Mouse (Mus musculus) midbrain, embryonic 11.5 days (tissue): ENCODE measurements around the gene Nfam1. TPM values are rescaled to one million over a fixed set of nuclear protein-coding genes. Genes with fewer than 3 reads are reported as not detected.

ENCODE experiments used
- ATAC-seq: fragments of 200-750 bp; cut with Nextera tagmentation; 2 replicates; pipeline ENCODE4 v1.8.0; 2017; ENCODE audit warnings: moderate TSS enrichment, moderate library complexity; ENCODE audit not compliant: low FRiP score
- DNase-seq: peaks from one replicate; pipeline ENCODE4 v3.0.0; 2015; ENCODE audit warnings: low spot score; ENCODE audit errors: missing footprints
- H3K27ac ChIP-seq: fragments of 300-500 bp; sonication (generic); 2 replicates; pipeline ENCODE4 v1.5.1; 2014; ENCODE audit warnings: low read depth, low read length
- H3K27me3 ChIP-seq: fragments of 300-500 bp; sonication (generic); 2 replicates; pipeline ENCODE4 v1.6.1; 2014; ENCODE audit warnings: mild to moderate bottlenecking, low read length, moderate library complexity, mixed read lengths; ENCODE audit not compliant: control insufficient read depth, insufficient read depth
- H3K36me3 ChIP-seq: fragments of 300-500 bp; sonication (generic); 2 replicates; pipeline ENCODE4 v1.6.1; 2014; ENCODE audit warnings: mild to moderate bottlenecking, low read length, moderate library complexity, mixed read lengths; ENCODE audit not compliant: control insufficient read depth, insufficient read depth
- H3K4me1 ChIP-seq: fragments of 300-500 bp; sonication (generic); 2 replicates; pipeline ENCODE4 v1.6.1; 2014; ENCODE audit warnings: low read length; ENCODE audit not compliant: control insufficient read depth, insufficient read depth
- H3K4me2 ChIP-seq: fragments of 300-500 bp; sonication (generic); 2 replicates; pipeline ENCODE4 v1.6.1; 2014; ENCODE audit warnings: mild to moderate bottlenecking, moderate library complexity
- H3K4me3 ChIP-seq: fragments of 300-500 bp; sonication (generic); 2 replicates; pipeline ENCODE4 v1.5.1; 2014; ENCODE audit warnings: low read depth, low read length
- H3K9ac ChIP-seq: fragments of 300-500 bp; sonication (generic); 2 replicates; pipeline ENCODE4 v1.6.1; 2014; ENCODE audit warnings: low read length
- H3K9me3 ChIP-seq: fragments of 300-500 bp; sonication (generic); 2 replicates; pipeline ENCODE4 v1.6.1; 2016; ENCODE audit warnings: low read length; ENCODE audit not compliant: control insufficient read depth
- WGBS: fragments of 180-500 bp; shearing (Covaris S2); extraction: QIAGEN DNeasy Blood & Tissue Kit; methylation state at CpG from one replicate; pipeline ENCODE4 v1.1.7; 2014; 5-methylcytosine and 5-hydroxymethylcytosine counted together
- polyA plus RNA-seq: library from polyadenylated mRNA; unstranded; fragments of >200 nt; fragmentation: Nextera tagmentation; extraction: Ambion mirVana; gene quantifications from 2 replicates; pipeline ENCODE4 v1.2.1, GENCODE M21; 2014

Gene Nfam1
- polyA plus RNA-seq, 1 experiment from 2014 or later = 4.0 TPM

DNA sequence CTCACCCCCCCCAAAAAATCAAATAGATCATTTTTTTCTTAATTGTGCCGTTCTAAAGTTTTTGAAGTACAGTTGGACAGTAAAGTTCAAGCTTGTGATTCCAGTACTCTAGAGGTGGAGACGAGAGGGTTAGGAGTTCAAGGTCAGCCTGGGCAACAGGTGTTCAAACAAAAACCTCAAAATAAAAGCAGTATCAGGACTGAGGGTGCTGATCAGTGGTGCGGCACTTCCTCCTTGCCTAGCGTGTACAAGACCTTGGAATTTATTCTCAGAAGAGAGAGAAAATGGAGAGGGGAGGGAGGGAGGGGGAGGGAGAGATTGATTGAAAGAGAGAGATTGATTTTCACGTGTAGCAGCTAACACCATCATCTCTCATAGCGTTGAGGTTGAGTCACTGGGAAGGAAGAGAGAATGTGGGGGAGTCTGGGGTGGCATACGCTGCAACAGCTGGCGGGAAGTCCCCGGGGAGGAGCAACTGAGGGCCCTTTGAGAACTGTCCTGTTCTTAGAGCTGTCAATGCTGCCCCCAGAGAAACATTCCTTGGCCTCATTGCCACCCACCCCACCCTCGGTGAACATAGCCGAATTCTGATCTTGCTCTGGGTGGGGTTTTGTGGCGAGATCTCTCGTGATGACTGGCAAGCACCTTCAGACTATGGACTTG lies 24.2 kb downstream of the Nfam1 start:
- Histone ChIP-seq H3K4me3 (no peak overlapping the region), H3K36me3 (no peaks in the 10 kb centered on the region), H3K27ac (no peak overlapping the region), H3K9me3 (no peaks in the 10 kb centered on the region), H3K4me2 (no peak overlapping the region), H3K4me1 (peaks cover 23% of the 10 kb centered on the region), H3K27me3 (peaks cover 2% of the 10 kb centered on the region), H3K9ac (no peak overlapping the region)
- WGBS = 83% methylated on average over 13 of the region's 13 CpGs
- no peak for ATAC-seq
- no peak for DNase-seq

DNA sequence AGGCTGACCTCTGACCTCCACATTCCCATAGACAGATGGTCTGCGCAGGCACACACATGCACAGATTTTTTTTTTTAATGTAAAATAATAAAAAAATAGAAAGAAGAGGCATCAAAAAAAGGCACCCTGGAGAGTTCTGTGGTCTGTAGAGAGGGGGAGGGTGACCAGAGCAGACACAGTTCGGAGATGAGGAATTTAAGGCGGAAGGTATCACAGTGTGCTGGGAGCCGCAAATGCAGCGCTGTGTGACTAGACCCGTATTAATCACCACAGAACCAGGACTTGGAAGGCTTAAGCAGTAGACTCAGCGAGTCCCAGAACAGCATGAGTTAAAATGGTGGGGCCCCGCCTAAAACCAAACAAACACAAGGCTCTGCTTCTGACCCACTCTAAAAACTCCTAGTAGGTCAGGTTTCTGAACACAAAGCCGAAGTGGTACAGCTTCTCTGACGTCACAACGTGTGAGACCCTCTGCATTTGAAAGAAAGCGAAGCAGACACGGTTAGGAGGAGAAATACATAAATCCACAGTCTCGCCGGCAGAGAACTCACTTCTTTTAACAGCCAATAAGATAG lies 25.7 kb downstream of the Nfam1 start:
- peaks cover 34% of the 10 kb centered on the region for H3K4me1 ChIP-seq
- WGBS = 52% methylated on average over 15 of the region's 15 CpGs
- peaks cover 2% of the 10 kb centered on the region for H3K27me3 ChIP-seq

DNA sequence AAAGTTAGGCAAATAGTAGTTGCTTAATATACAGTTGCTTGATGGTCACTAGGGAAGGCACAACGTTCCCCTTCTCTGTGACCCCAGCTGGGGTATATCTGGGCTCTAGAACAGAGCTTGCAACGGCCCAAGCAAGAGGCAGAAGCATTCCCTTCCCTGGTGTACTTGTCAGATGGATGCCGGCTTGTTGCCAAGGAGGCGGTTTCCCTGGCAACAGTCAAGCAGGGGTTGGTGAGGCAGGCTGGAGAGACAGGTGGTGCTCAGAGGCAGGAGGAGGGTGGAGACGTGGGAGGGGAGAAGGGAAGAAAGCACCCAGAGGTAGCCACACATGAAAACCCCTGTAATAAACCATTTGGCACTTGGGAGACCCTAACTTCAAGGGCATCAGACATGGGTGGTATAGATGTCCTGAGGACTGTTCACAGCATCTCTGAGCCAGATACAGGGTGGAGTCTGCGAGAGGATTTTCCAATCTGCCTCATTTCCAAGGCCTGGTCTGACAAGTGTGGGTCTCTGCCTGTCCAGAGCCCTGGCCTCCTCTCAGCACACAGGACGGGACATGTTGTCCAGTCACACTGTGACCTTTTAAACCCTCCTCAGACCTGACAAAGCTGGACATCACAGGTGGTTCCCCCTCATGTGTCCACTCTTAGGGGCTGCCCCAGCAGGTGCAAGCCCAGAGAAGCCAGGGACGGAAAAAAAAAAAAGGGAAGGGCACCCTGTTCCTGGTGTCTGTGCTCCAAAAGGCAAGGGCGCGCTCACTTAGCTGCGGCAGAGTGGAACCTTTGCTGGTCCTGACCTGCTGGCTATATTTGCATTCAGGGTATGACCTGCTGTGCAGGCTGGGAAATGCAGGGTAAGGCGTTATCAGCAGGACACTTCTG lies 30.2 kb downstream of the Nfam1 start:
- Histone ChIP-seq H3K4me3 (no peak overlapping the region), H3K36me3 (no peaks in the 10 kb centered on the region), H3K4me2 (no peak overlapping the region), H3K27ac (no peak overlapping the region; the same call in 1 of the 2 replicates), H3K9ac (no peak overlapping the region), H3K4me1 (peaks cover 20% of the 10 kb centered on the region), H3K27me3 (no peaks in the 10 kb centered on the region; the same call in 1 of the 2 replicates), H3K9me3 (no peaks in the 10 kb centered on the region)
- WGBS = 30% methylated on average over 12 of the region's 12 CpGs
- peak; percentile 89 for ATAC-seq
- peak; percentile 95 for DNase-seq

More for the DNA sequence above, 25.7 kb downstream of the Nfam1 start:
- ATAC-seq = no peak
- H3K27ac ChIP-seq = no peak overlapping the region
- H3K9me3 ChIP-seq = no peaks in the 10 kb centered on the region
- no peak for DNase-seq
- no peak overlapping the region for H3K4me2 ChIP-seq
- no peaks in the 10 kb centered on the region for H3K36me3 ChIP-seq
- no peak overlapping the region for H3K4me3 ChIP-seq
- H3K9ac ChIP-seq = no peak overlapping the region

DNA sequence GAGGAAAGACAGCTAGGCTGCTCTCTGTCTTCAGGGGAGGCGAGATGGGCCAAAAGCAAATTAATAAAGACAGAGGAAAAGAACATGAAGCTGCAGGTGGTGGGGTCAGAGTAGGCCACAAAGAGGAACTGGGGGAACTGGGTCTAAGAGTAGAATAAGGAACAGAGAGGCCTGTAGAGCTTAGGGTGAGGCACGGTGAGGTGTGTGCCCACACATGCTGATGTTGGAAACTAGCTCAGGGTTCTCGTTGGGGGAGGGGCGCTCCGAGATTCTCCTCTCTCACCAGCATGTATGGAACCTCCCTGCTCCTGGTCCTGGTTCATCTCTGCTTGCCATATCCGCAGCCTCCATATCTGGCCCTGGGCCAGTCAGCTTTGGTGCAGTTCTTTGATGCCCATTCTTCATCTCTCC lies 34.3 kb downstream of the Nfam1 start:
- H3K9me3 ChIP-seq = no peaks in the 10 kb centered on the region
- peaks cover 22% of the 10 kb centered on the region for H3K4me1 ChIP-seq
- no peaks in the 10 kb centered on the region for H3K36me3 ChIP-seq
- ATAC-seq (no peak), DNase-seq (no peak)
- no peak overlapping the region for H3K27ac ChIP-seq
- no peak overlapping the region for H3K9ac ChIP-seq
- no peaks in the 10 kb centered on the region; the same call in 1 of the 2 replicates for H3K27me3 ChIP-seq
- WGBS = 89% methylated on average over 6 of the region's 6 CpGs
- no peak overlapping the region for H3K4me3 ChIP-seq
- H3K4me2 ChIP-seq = no peak overlapping the region

DNA sequence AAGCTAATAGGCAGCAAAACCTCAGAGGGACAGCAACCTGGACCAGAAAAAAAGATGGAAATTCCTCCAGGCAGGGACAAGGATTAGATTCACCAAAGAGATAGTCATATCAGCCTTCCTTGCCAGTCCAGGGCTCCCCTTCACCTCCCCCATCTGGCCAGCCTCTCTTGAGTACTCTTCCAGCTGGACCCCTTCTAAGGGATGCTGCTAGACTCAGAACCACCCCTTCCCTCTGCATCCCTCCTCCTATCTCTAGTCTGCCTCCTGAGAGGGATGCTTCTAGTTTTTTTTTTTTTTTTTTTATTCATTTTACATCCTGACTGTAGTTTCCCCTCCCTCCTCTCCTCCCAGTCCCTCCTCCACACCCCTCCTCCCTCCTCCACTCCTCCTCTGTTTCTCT lies 36.7 kb downstream of the Nfam1 start:
- peaks cover 5% of the 10 kb centered on the region; the same call in 1 of the 2 replicates for H3K4me1 ChIP-seq
- no peak overlapping the region for H3K4me3 ChIP-seq
- H3K27me3 ChIP-seq = no peaks in the 10 kb centered on the region; the same call in 1 of the 2 replicates
- no peak overlapping the region for H3K9ac ChIP-seq
- ATAC-seq (no peak), DNase-seq (no peak)
- H3K9me3 ChIP-seq = no peaks in the 10 kb centered on the region
- no peak overlapping the region for H3K4me2 ChIP-seq
- H3K27ac ChIP-seq = no peak overlapping the region
- H3K36me3 ChIP-seq = no peaks in the 10 kb centered on the region

DNA sequence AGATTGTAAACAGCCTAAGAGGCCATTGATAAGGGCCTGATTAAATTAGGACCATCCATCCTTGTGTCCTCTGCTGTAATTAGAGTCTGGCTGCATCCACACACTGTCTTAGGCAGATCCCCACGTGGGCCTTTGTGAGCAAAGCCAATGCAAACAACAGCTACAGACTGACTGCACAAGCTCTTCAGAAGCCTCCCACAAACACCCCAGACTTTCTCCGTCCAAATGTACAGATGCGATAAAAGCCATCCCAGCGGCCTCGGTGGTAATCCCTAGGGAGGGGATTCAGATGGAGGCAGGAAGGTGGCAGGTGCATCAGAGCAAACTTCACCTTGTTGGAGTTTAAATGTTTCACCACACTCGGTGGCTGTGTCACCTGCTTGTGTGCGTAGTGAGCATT lies 37.9 kb downstream of the Nfam1 start:
- no peaks in the 10 kb centered on the region; the same call in none of the 2 replicates for H3K27me3 ChIP-seq
- H3K27ac ChIP-seq = no peak overlapping the region

DNA sequence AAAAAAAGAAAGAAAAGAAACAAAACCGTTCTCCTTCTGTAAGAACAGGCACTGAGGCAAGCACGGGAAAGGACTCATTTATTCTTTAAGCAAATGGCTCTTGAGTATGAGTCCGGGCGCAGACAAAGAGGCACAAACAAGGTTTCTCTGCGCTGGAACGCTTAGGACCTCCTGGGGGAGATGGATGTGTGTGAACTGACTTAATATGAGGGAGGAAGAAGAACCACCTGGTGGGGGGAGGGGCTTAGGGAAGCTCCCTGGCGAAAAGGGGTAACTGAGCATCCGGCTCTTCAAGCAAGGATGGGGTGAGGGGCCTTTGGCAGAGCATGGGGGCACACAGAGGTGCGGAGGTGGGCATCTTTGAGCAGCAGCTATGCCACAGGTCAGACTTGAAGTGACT lies 40.2 kb downstream of the Nfam1 start:
- Histone ChIP-seq H3K4me2 (no peak overlapping the region), H3K9ac (no peak overlapping the region), H3K27ac (no peak overlapping the region), H3K4me3 (no peak overlapping the region), H3K36me3 (no peaks in the 10 kb centered on the region), H3K9me3 (no peaks in the 10 kb centered on the region), H3K27me3 (peaks cover 4% of the 10 kb centered on the region; the same call in 1 of the 2 replicates), H3K4me1 (peaks cover 12% of the 10 kb centered on the region)
- WGBS = 60% methylated on average over 9 of the region's 9 CpGs
- ATAC-seq (no peak), DNase-seq (no peak)

More for the DNA sequence above, 37.9 kb downstream of the Nfam1 start:
- Histone ChIP-seq H3K4me3 (no peak overlapping the region), H3K4me2 (no peak overlapping the region), H3K9me3 (no peaks in the 10 kb centered on the region), H3K36me3 (no peaks in the 10 kb centered on the region), H3K9ac (no peak overlapping the region), H3K4me1 (peaks cover 5% of the 10 kb centered on the region; the same call in 1 of the 2 replicates)
- DNase-seq = no peak
- ATAC-seq = no peak
- 61% methylated on average over 7 of the region's 7 CpGs for WGBS

DNA sequence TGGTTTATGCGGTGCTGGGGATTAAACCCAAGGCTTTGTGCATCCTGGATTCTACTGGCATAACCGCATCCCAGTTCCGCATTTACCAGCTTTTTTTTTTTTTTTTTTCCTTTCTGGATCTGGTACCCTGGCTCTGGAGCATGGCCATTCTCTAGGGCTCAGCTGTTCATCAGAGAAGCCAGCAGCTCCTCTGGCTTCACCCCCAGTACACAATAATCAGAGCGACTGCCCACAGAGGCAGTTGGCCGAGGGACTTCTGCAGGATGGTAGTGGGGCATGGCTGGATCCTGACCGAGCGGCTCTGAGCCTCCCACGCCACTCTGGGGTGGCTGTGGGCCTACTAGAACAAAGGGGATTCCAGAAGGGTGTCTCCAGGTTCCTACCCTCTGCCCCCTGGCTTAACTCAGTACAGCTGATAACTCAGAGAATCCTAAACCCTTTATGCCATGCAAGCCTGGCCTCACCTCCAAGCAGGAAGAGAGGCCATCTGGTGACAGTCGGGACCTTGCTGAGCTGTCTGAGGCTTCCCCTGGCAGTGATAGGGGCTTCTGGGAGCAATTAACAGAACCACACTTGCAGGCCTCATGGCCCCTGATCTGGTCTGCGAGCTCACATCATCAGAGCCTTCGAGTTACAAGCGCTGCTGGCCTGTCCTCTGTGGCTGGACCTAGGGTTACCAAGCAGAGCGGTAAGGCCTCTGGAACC lies 40.9 kb downstream of the Nfam1 start:
- DNase-seq = no peak
- H3K27me3 ChIP-seq = peaks cover 6% of the 10 kb centered on the region; the same call in 1 of the 2 replicates
- H3K9me3 ChIP-seq = no peaks in the 10 kb centered on the region
- peaks cover 13% of the 10 kb centered on the region for H3K4me1 ChIP-seq
- no peak overlapping the region for H3K9ac ChIP-seq
- H3K27ac ChIP-seq = no peak overlapping the region; the same call in 1 of the 2 replicates
- WGBS = 68% methylated on average over 13 of the region's 13 CpGs
- no peaks in the 10 kb centered on the region for H3K36me3 ChIP-seq
- H3K4me3 ChIP-seq = no peak overlapping the region
- no peak overlapping the region for H3K4me2 ChIP-seq
- ATAC-seq = no peak
